Mouse (Mus musculus) MEL (cell line): ENCODE data around the gene Cmc2. TPM values are rescaled to one million over a fixed set of nuclear protein-coding genes. Genes with fewer than 3 reads are reported as not detected.

Source experiments
- DNase-seq: peaks from one replicate; pipeline ENCODE4 v3.0.0; 2011; ENCODE audit warnings: low read depth, low spot score
- H3K27ac ChIP-seq: 2 replicates; pipeline ENCODE4 v1.5.1; 2012; ENCODE audit warnings: low read depth, mild to moderate bottlenecking, control low read depth, low read length, moderate library complexity; ENCODE audit not compliant: control insufficient read depth
- H3K27me3 ChIP-seq, 2 experiments: fragments of 150-350 bp in 1 of 2; sonication (generic) in 1 of 2; 2 replicates each; pipeline ENCODE4 v1.6.1; 2012; ENCODE audit warnings: low read length in 2 of 2, mild to moderate bottlenecking in 2 of 2, improper control_type of control experiment in 1 of 2, moderate library complexity in 1 of 2; ENCODE audit not compliant: insufficient read depth in 2 of 2, control insufficient read depth in 1 of 2
- H3K36me3 ChIP-seq, 2 experiments: 2 replicates each; pipeline ENCODE4 v1.6.1; 2012 to 2014; ENCODE audit warnings: low read length in 2 of 2, improper control_type of control experiment in 1 of 2, inconsistent platforms in 1 of 2, mild to moderate bottlenecking in 1 of 2; ENCODE audit not compliant: insufficient read depth in 2 of 2, control insufficient read depth in 1 of 2
- H3K4me1 ChIP-seq, 2 experiments: fragments of 150-350 bp in 1 of 2; sonication (generic) in 1 of 2; 2 replicates each; pipeline ENCODE4 v1.6.1; 2012; ENCODE audit warnings: low read length in 2 of 2, improper control_type of control experiment in 1 of 2, mild to moderate bottlenecking in 1 of 2; ENCODE audit not compliant: insufficient read depth in 2 of 2, control insufficient read depth in 1 of 2
- H3K4me3 ChIP-seq, 2 experiments: fragments of 150-350 bp in 1 of 2; sonication (generic) in 1 of 2; 2 replicates each; pipeline ENCODE4 v1.5.1; 2012; ENCODE audit warnings: low read depth in 2 of 2, low read length in 2 of 2, mild to moderate bottlenecking in 2 of 2, moderate library complexity in 2 of 2, control low read depth in 1 of 2, improper control_type of control experiment in 1 of 2; ENCODE audit not compliant: control insufficient read depth in 1 of 2, insufficient read depth in 1 of 2
- H3K79me2 ChIP-seq: 2 replicates; pipeline ENCODE4 v1.6.1; 2012; ENCODE audit warnings: mild to moderate bottlenecking, low read length, moderate library complexity; ENCODE audit not compliant: control insufficient read depth, poor library complexity, insufficient read depth
- H3K9ac ChIP-seq: 2 replicates; pipeline ENCODE4 v1.6.1; 2012; ENCODE audit warnings: low read depth, mild to moderate bottlenecking, control low read depth, low read length, moderate library complexity; ENCODE audit not compliant: control insufficient read depth, poor library complexity, severe bottlenecking
- H3K9me3 ChIP-seq: fragments of 150-350 bp; sonication (generic); replicated peaks from 2 replicates; pipeline ENCODE4 v1.6.1; 2012; ENCODE audit warnings: mild to moderate bottlenecking, low read length, improper control_type of control experiment, moderate library complexity; ENCODE audit not compliant: insufficient read depth
- CHD1 ChIP-seq: IDR thresholded peaks from 2 replicates; pipeline ENCODE4 v1.6.1; 2012; ENCODE audit warnings: low read depth, mild to moderate bottlenecking, inconsistent platforms, low read length, improper control_type of control experiment
- CHD2 ChIP-seq: IDR thresholded peaks from 2 replicates; pipeline ENCODE4 v1.6.1; 2011; ENCODE audit warnings: low read length, improper control_type of control experiment
- ELF1 ChIP-seq: IDR thresholded peaks from 2 replicates; pipeline ENCODE4 v1.6.1; 2014; ENCODE audit warnings: low read depth, mild to moderate bottlenecking, inconsistent platforms, low read length, improper control_type of control experiment, moderate library complexity
- ETS1 ChIP-seq: IDR thresholded peaks from 2 replicates; pipeline ENCODE4 v1.6.1; 2012; ENCODE audit warnings: low read depth, mild to moderate bottlenecking, inconsistent platforms, low read length, improper control_type of control experiment, moderate library complexity
- GABPA ChIP-seq: IDR thresholded peaks from 2 replicates; pipeline ENCODE4 v1.6.1; 2012; ENCODE audit warnings: low read depth, mild to moderate bottlenecking, inconsistent platforms, low read length, improper control_type of control experiment, moderate library complexity
- GATA1 ChIP-seq: IDR thresholded peaks from 2 replicates; pipeline ENCODE4 v1.6.1; 2011; ENCODE audit warnings: low read depth, low read length, improper control_type of control experiment
- JUND ChIP-seq: IDR thresholded peaks from 2 replicates; pipeline ENCODE4 v1.6.1; 2011; ENCODE audit warnings: low read depth, mild to moderate bottlenecking, improper control_type of control experiment, low read length
- MAFK ChIP-seq: IDR thresholded peaks from 2 replicates; pipeline ENCODE4 v1.6.1; 2011; ENCODE audit warnings: low read depth, mild to moderate bottlenecking, low read length, improper control_type of control experiment, borderline replicate concordance
- MAX ChIP-seq: IDR thresholded peaks from 2 replicates; pipeline ENCODE4 v1.6.1; 2011; ENCODE audit warnings: low read length, improper control_type of control experiment
- MEF2A ChIP-seq: IDR thresholded peaks from 2 replicates; pipeline ENCODE4 v1.6.1; 2014; ENCODE audit warnings: low read depth, mild to moderate bottlenecking, inconsistent platforms, low read length, improper control_type of control experiment; ENCODE audit not compliant: poor library complexity, insufficient replicate concordance, severe bottlenecking; ENCODE audit errors: extremely low read depth
- MYB ChIP-seq: IDR thresholded peaks from 2 replicates; pipeline ENCODE4 v1.6.1; 2011; ENCODE audit warnings: mild to moderate bottlenecking, low read depth, low read length, improper control_type of control experiment
- MYC ChIP-seq: IDR thresholded peaks from 2 replicates; pipeline ENCODE4 v1.6.1; 2011; ENCODE audit warnings: low read depth, mild to moderate bottlenecking, low read length, improper control_type of control experiment, moderate library complexity
- POLR2AphosphoS5 ChIP-seq: IDR thresholded peaks from 2 replicates; pipeline ENCODE4 v1.6.1; 2012; ENCODE audit warnings: low read depth, borderline replicate concordance, mild to moderate bottlenecking, inconsistent platforms, low read length, moderate library complexity, mixed read lengths
- RCOR1 ChIP-seq: IDR thresholded peaks from 2 replicates; pipeline ENCODE4 v1.6.1; 2012; ENCODE audit warnings: low read depth, mild to moderate bottlenecking, inconsistent platforms, low read length, improper control_type of control experiment
- SIN3A ChIP-seq: IDR thresholded peaks from 2 replicates; pipeline ENCODE4 v1.6.1; 2012; ENCODE audit warnings: low read length, improper control_type of control experiment, inconsistent platforms
- SMC3 ChIP-seq: IDR thresholded peaks from 2 replicates; pipeline ENCODE4 v1.6.1; 2011; ENCODE audit warnings: low read depth, low read length, improper control_type of control experiment
- TAL1 ChIP-seq: IDR thresholded peaks from 2 replicates; pipeline ENCODE4 v1.6.1; 2012; ENCODE audit warnings: mild to moderate bottlenecking, inconsistent platforms, low read length, moderate library complexity, mixed read lengths
- UBTF ChIP-seq: IDR thresholded peaks from 2 replicates; pipeline ENCODE4 v1.6.1; 2012; ENCODE audit warnings: low read depth, mild to moderate bottlenecking, inconsistent platforms, low read length, improper control_type of control experiment, moderate library complexity, borderline replicate concordance; ENCODE audit not compliant: insufficient read depth
- USF1 ChIP-seq: IDR thresholded peaks from 2 replicates; pipeline ENCODE4 v1.6.1; 2014; ENCODE audit warnings: low read depth, mild to moderate bottlenecking, inconsistent platforms, low read length, improper control_type of control experiment, moderate library complexity
- USF2 ChIP-seq, 2 experiments: IDR thresholded peaks; 2 replicates each; pipeline ENCODE4 v1.6.1; 2011 to 2012; ENCODE audit warnings: improper control_type of control experiment in 2 of 2, low read length in 2 of 2, borderline replicate concordance in 1 of 2, inconsistent platforms in 1 of 2, low read depth in 1 of 2, mild to moderate bottlenecking in 1 of 2; ENCODE audit not compliant: insufficient read depth in 1 of 2
- ZC3H11A ChIP-seq: IDR thresholded peaks from 2 replicates; pipeline ENCODE4 v1.6.1; 2012; ENCODE audit warnings: low read depth, mild to moderate bottlenecking, inconsistent platforms, low read length, improper control_type of control experiment
- ZMIZ1 ChIP-seq: IDR thresholded peaks from 2 replicates; pipeline ENCODE4 v1.6.1; 2012; ENCODE audit warnings: low read depth, mild to moderate bottlenecking, inconsistent platforms, low read length, improper control_type of control experiment, moderate library complexity
- polyA plus RNA-seq, 2 experiments: library from polyadenylated mRNA; stranded (reverse) in 1 of 2; unstranded in 1 of 2; fragments of >175 nt in 1 of 2; fragments of >200 nt in 1 of 2; gene quantifications; 2 replicates each; pipeline versions ENCODE4 v1.2.1 to v1.2.4; 2012; ENCODE audit warnings: low replicate concordance in 2 of 2, low read depth in 1 of 2; ENCODE audit not compliant: insufficient read length in 2 of 2, insufficient read depth in 1 of 2, missing spikeins in 1 of 2
- total RNA-seq: library from RNA; depleted of rRNA; stranded (reverse); fragments of 300-350 nt; gene quantifications from 2 replicates; pipeline ENCODE4 v1.2.3, GENCODE M21; 2012

Cmc2 gene
- total and polyA plus RNA-seq, 3 experiments = 65.4 to 111 TPM; not detected in 1

DNA sequence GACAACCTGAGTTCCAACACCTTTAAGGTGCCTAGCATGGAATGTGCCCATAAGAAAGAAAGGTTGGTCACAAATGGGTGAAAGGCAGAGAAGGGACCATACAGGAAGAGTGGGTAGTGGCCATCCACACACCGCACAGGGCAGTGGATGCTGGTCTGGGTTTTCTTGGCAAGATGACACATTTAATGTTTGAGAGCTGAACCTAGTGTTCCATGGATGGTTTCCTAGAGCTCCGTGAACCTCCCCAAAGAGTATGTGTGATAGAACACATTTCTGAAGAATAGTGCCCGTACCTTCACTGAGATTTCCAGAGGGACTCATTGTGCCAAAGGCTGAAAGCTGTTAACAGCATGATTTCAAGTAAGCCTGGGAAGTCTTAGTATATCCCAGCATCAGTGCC is 56.7 kb downstream of the Cmc2 start:
- no peaks in the 10 kb centered on the region for H3K27me3 ChIP-seq
- H3K4me3 ChIP-seq = no peak overlapping the region
- no peaks in the 10 kb centered on the region for H3K9me3 ChIP-seq
- H3K79me2 ChIP-seq = no peaks in the 10 kb centered on the region
- TF ChIP-seq SMC3 = no peak
- no peak for TF ChIP-seq UBTF
- no peak for TF ChIP-seq RCOR1
- TF ChIP-seq CHD1 = no peak
- TF ChIP-seq ELF1 = no peak
- no peak for TF ChIP-seq CHD2
- no peak for TF ChIP-seq JUND
- no peak for TF ChIP-seq MYB
- no peak for TF ChIP-seq ETS1
- TF ChIP-seq MEF2A = no peak
- TF ChIP-seq MAX = no peak
- no peak for TF ChIP-seq USF1
- TF ChIP-seq ZMIZ1 = no peak
- TF ChIP-seq, all 39 proteins: peak for 0
- no peak overlapping the region for H3K27ac ChIP-seq
- no peaks in the 10 kb centered on the region for H3K36me3 ChIP-seq
- DNase-seq = no peak
- H3K9ac ChIP-seq = no peak overlapping the region
- no peaks in the 10 kb centered on the region for H3K4me1 ChIP-seq

GRCm38 (mm10) chr8:116864022-116864387 is 57.2 kb downstream of the Cmc2 start:
- Histone ChIP-seq H3K27me3 (no peaks in the 10 kb centered on the region), H3K27ac (no peak overlapping the region), H3K9ac (no peak overlapping the region), H3K9me3 (no peaks in the 10 kb centered on the region), H3K4me3 (no peak overlapping the region), H3K79me2 (no peaks in the 10 kb centered on the region), H3K36me3 (no peaks in the 10 kb centered on the region), H3K4me1 (no peaks in the 10 kb centered on the region)
- TF ChIP-seq MYC (no peak), MAFK (no peak), TAL1 (no peak), ZC3H11A (no peak), USF1 (no peak), GABPA (no peak), SIN3A (no peak), JUND (no peak), USF2 (IDR thresholded peaks at IDR 0.05; ENCODE audit: borderline replicate concordance in 1 of 2, insufficient read depth in 1 of 2, low read depth in 1 of 2, low read length in 2 of 2) (no peak), POLR2AphosphoS5 (no peak), GATA1 (no peak), ZMIZ1 (no peak)
- DNase-seq = no peak
